Mouse (Mus musculus) CH12.LX (cell line): Measurements from ENCODE around the gene Spin1. TPM values are rescaled to one million over a fixed set of nuclear protein-coding genes. Genes with fewer than 3 reads are reported as not detected.
A peak's percentile ranks its signal among the peaks of the same experiment; 100 is the strongest.

Experiments used
- DNase-seq: peaks from one replicate; pipeline ENCODE4 v3.0.0-alpha.2; 2013; ENCODE audit errors: extremely low read depth
- H3K27ac ChIP-seq: 2 replicates; pipeline ENCODE4 v1.5.1; 2012; ENCODE audit warnings: low read depth, mild to moderate bottlenecking, control low read depth, moderate library complexity; ENCODE audit not compliant: insufficient read depth
- H3K27me3 ChIP-seq: replicated peaks from 2 replicates; pipeline ENCODE3; 2012; ENCODE audit warnings: inconsistent platforms
- H3K36me3 ChIP-seq, 2 experiments: replicated peaks in 1 of 2; 2 replicates each; pipeline versions ENCODE3 to v1.6.1; 2012; ENCODE audit warnings: inconsistent platforms in 1 of 2, low read length in 1 of 2, mild to moderate bottlenecking in 1 of 2, mixed read lengths in 1 of 2, moderate library complexity in 1 of 2; ENCODE audit not compliant: control insufficient read depth in 1 of 2, insufficient read depth in 1 of 2
- H3K4me1 ChIP-seq, 2 experiments: 2 replicates each; pipeline ENCODE4 v1.6.1; 2012; ENCODE audit warnings: inconsistent platforms in 1 of 2, moderate library complexity in 1 of 2; ENCODE audit not compliant: insufficient read depth in 2 of 2, control insufficient read depth in 1 of 2
- H3K4me2 ChIP-seq: 2 replicates; pipeline ENCODE4 v1.6.1; 2012; ENCODE audit warnings: low read depth, mild to moderate bottlenecking, control low read depth; ENCODE audit not compliant: poor library complexity, insufficient read depth, severe bottlenecking
- H3K4me3 ChIP-seq, 3 experiments: fragments of 150-350 bp in 1 of 3; sonication (generic) in 1 of 3; replicated peaks in 1 of 3; 2 replicates each; pipeline versions ENCODE3 to v1.5.1; 2011 to 2012; ENCODE audit warnings: low read depth in 2 of 3, low read length in 2 of 3, mild to moderate bottlenecking in 2 of 3, moderate library complexity in 2 of 3, control low read depth in 1 of 3, improper control_type of control experiment in 1 of 3, inconsistent platforms in 1 of 3, mixed read lengths in 1 of 3; ENCODE audit not compliant: poor library complexity in 1 of 3
- H3K79me2 ChIP-seq: replicated peaks from 2 replicates; pipeline ENCODE4 v1.6.1; 2012; ENCODE audit warnings: mild to moderate bottlenecking, moderate library complexity; ENCODE audit not compliant: control insufficient read depth, poor library complexity, insufficient read depth, severe bottlenecking; ENCODE audit errors: extremely low read depth
- H3K9ac ChIP-seq: 2 replicates; pipeline ENCODE4 v1.6.1; 2012; ENCODE audit warnings: low read depth, mild to moderate bottlenecking, control low read depth, moderate library complexity; ENCODE audit not compliant: insufficient read depth
- H3K9me3 ChIP-seq: replicated peaks from 2 replicates; pipeline ENCODE3; 2012; ENCODE audit warnings: low read length, inconsistent platforms, mixed read lengths
- BHLHE40 ChIP-seq: IDR thresholded peaks from 2 replicates; pipeline ENCODE4 v1.6.1; 2011; ENCODE audit warnings: mild to moderate bottlenecking, low read depth, low read length, improper control_type of control experiment
- CHD1 ChIP-seq: IDR thresholded peaks from 2 replicates; pipeline ENCODE4 v1.6.1; 2012; ENCODE audit warnings: low read depth, low read length, improper control_type of control experiment, inconsistent platforms
- CHD2 ChIP-seq: IDR thresholded peaks from 2 replicates; pipeline ENCODE4 v1.6.1; 2011; ENCODE audit warnings: low read length, improper control_type of control experiment
- CTCF ChIP-seq, 2 experiments: IDR thresholded peaks in 1 of 2; conservative IDR thresholded peaks in 1 of 2; 2 replicates each; pipeline ENCODE4 v1.5.1; 2011 to 2012; ENCODE audit warnings: low read depth in 2 of 2, low read length in 2 of 2, improper control_type of control experiment in 1 of 2, inconsistent platforms in 1 of 2, mild to moderate bottlenecking in 1 of 2, moderate library complexity in 1 of 2
- E2F4 ChIP-seq: IDR thresholded peaks from 2 replicates; pipeline ENCODE4 v1.6.1; 2011; ENCODE audit warnings: low read depth, low read length, improper control_type of control experiment; ENCODE audit not compliant: insufficient replicate concordance
- ELF1 ChIP-seq: IDR thresholded peaks from 2 replicates; pipeline ENCODE4 v1.6.1; 2014; ENCODE audit warnings: low read depth, mild to moderate bottlenecking, inconsistent platforms, low read length, improper control_type of control experiment
- HCFC1 ChIP-seq: IDR thresholded peaks from 2 replicates; pipeline ENCODE4 v1.6.1; 2012; ENCODE audit warnings: low read depth, mild to moderate bottlenecking, inconsistent platforms, low read length, improper control_type of control experiment
- IRF4 ChIP-seq: IDR thresholded peaks from 2 replicates; pipeline ENCODE4 v1.6.1; 2014; ENCODE audit warnings: low read depth, mild to moderate bottlenecking, inconsistent platforms, low read length, improper control_type of control experiment
- KAT2A ChIP-seq: IDR thresholded peaks from 2 replicates; pipeline ENCODE4 v1.6.1; 2012; ENCODE audit warnings: low read length, improper control_type of control experiment, inconsistent platforms; ENCODE audit not compliant: insufficient replicate concordance
- MAX ChIP-seq: IDR thresholded peaks from 2 replicates; pipeline ENCODE4 v1.6.1; 2011; ENCODE audit warnings: low read length, improper control_type of control experiment
- MYC ChIP-seq: IDR thresholded peaks from 2 replicates; pipeline ENCODE4 v1.6.1; 2011; ENCODE audit warnings: low read depth, mild to moderate bottlenecking, improper control_type of control experiment, low read length
- NELFE ChIP-seq: IDR thresholded peaks from 2 replicates; pipeline ENCODE4 v1.6.1; 2011; ENCODE audit warnings: low read depth, low read length, improper control_type of control experiment
- NRF1 ChIP-seq: IDR thresholded peaks from 2 replicates; pipeline ENCODE4 v1.6.1; 2014; ENCODE audit warnings: low read depth, mild to moderate bottlenecking, inconsistent platforms, low read length, improper control_type of control experiment, moderate library complexity
- PAX5 ChIP-seq: IDR thresholded peaks from 2 replicates; pipeline ENCODE4 v1.6.1; 2012; ENCODE audit warnings: low read length, inconsistent platforms, mixed read lengths
- POLR2A ChIP-seq: IDR thresholded peaks from 2 replicates; pipeline ENCODE4 v1.6.1; 2011; ENCODE audit warnings: low read depth, mild to moderate bottlenecking, improper control_type of control experiment, low read length
- POLR2AphosphoS2 ChIP-seq: IDR thresholded peaks from 2 replicates; pipeline ENCODE4 v1.6.1; 2011; ENCODE audit warnings: low read depth, low read length, improper control_type of control experiment
- RAD21 ChIP-seq: IDR thresholded peaks from 2 replicates; pipeline ENCODE4 v1.6.1; 2011; ENCODE audit warnings: low read depth, mild to moderate bottlenecking, low read length, improper control_type of control experiment, moderate library complexity
- RCOR1 ChIP-seq: conservative IDR thresholded peaks from 2 replicates; pipeline ENCODE4 v1.6.1; 2012; ENCODE audit warnings: low read depth, mild to moderate bottlenecking, inconsistent platforms, low read length, improper control_type of control experiment
- SIN3A ChIP-seq: IDR thresholded peaks from 2 replicates; pipeline ENCODE4 v1.6.1; 2012; ENCODE audit warnings: low read length, improper control_type of control experiment, inconsistent platforms
- SMC3 ChIP-seq: IDR thresholded peaks from 2 replicates; pipeline ENCODE4 v1.6.1; 2011; ENCODE audit warnings: low read depth, low read length, improper control_type of control experiment
- TBP ChIP-seq: conservative IDR thresholded peaks from 2 replicates; pipeline ENCODE4 v1.6.1; 2011; ENCODE audit warnings: low read depth, low read length, improper control_type of control experiment
- TCF12 ChIP-seq: IDR thresholded peaks from 2 replicates; pipeline ENCODE4 v1.6.1; 2014; ENCODE audit warnings: low read depth, mild to moderate bottlenecking, inconsistent platforms, low read length, improper control_type of control experiment
- UBTF ChIP-seq: IDR thresholded peaks from 2 replicates; pipeline ENCODE4 v1.6.1; 2012; ENCODE audit warnings: low read depth, mild to moderate bottlenecking, inconsistent platforms, low read length, improper control_type of control experiment, moderate library complexity
- USF2 ChIP-seq: conservative IDR thresholded peaks from 2 replicates; pipeline ENCODE4 v1.6.1; 2011; ENCODE audit warnings: low read depth, low read length, improper control_type of control experiment
- ZMIZ1 ChIP-seq: IDR thresholded peaks from 2 replicates; pipeline ENCODE4 v1.6.1; 2012; ENCODE audit warnings: low read depth, mild to moderate bottlenecking, inconsistent platforms, low read length, improper control_type of control experiment
- ZNF384 ChIP-seq: IDR thresholded peaks from 2 replicates; pipeline ENCODE4 v1.6.1; 2012; ENCODE audit warnings: low read depth, low read length, improper control_type of control experiment, inconsistent platforms
- dilution Hi-C: fragments of 300-500 bp; cut with MboI; formaldehyde crosslinking; loops from 2 replicates; pipeline ENCODE4 v1.14.3; 2020; ENCODE audit warnings: low sequenced_read_pairs; ENCODE audit not compliant: extremely low pct_unique_long_range_greater_than_20kb, extremely low pct_ligation_motif_present
- in situ Hi-C: fragments of 300-500 bp; cut with MboI; formaldehyde crosslinking; loops from 3 replicates; pipeline ENCODE4 v1.14.3; 2019; ENCODE audit warnings: low sequenced_read_pairs, low pct_ligation_motif_present, low pct_unique_long_range_greater_than_20kb, mixed read lengths
- polyA plus RNA-seq: library from polyadenylated mRNA; unstranded; fragments of >175 nt; gene quantifications from 2 replicates; pipeline ENCODE4 v1.2.1, GENCODE M21; 2012; ENCODE audit warnings: low read depth; ENCODE audit not compliant: insufficient read length
- total RNA-seq, 2 experiments: library from RNA; depleted of rRNA; stranded (reverse); fragments of 300-350 nt in 1 of 2; fragments of >200 nt in 1 of 2; gene quantifications; 2 replicates each; pipeline ENCODE4 v1.2.3; 2012 to 2014

Gene Spin1
- total and polyA plus RNA-seq, 3 experiments = 15.2 to 37.8 (median 25.4) TPM

GRCm38 (mm10) chr13:51172601-51173000 is 71.9 kb downstream of the Spin1 start:
- no peak overlapping the region for H3K27ac ChIP-seq
- peaks cover 15% of the 10 kb centered on the region for H3K27me3 ChIP-seq
- no peak overlapping the region for H3K9ac ChIP-seq
- no peaks in the 10 kb centered on the region for H3K79me2 ChIP-seq
- no peak for DNase-seq
- no peak overlapping the region for H3K4me3 ChIP-seq
- H3K9me3 ChIP-seq = peaks cover 5% of the 10 kb centered on the region
- peaks cover 4 to 7% of the 10 kb centered on the region in 2 experiments; a peak in 2 of 4 replicates for H3K4me1 ChIP-seq
- dilution Hi-C loops = no loop called here
- H3K36me3 ChIP-seq = no peaks in the 10 kb centered on the region
- no peak for TF ChIP-seq PAX5
- no peak for TF ChIP-seq SIN3A
- no peak for TF ChIP-seq NRF1
- TF ChIP-seq ELF1 = no peak
- TF ChIP-seq KAT2A = no peak
- TF ChIP-seq RCOR1 = no peak
- TF ChIP-seq TBP = no peak
- TF ChIP-seq TCF12 = no peak
- no peak for TF ChIP-seq BHLHE40
- no peak for TF ChIP-seq MYC
- in situ Hi-C loops = loop anchor here (10.0 kb wide), 1 partner anchor 148 kb away; no protein-coding TSS in a partner anchor
- no peak overlapping the region for H3K4me2 ChIP-seq

GRCm38 (mm10) chr13:51178932-51179331 is 78.3 kb downstream of the Spin1 start:
- no peak overlapping the region for H3K9ac ChIP-seq
- TF ChIP-seq POLR2AphosphoS2 = no peak
- no peak; the same call in none of the 2 replicates for TF ChIP-seq RAD21
- no peak for TF ChIP-seq BHLHE40
- no peak for TF ChIP-seq POLR2A
- no peak for TF ChIP-seq NELFE
- peak; percentile 39 for TF ChIP-seq SMC3
- TF ChIP-seq RCOR1 = no peak
- no peak for TF ChIP-seq ZNF384
- no peak for TF ChIP-seq ZMIZ1
- TF ChIP-seq HCFC1 = no peak
- no peak for TF ChIP-seq IRF4
- no peak for TF ChIP-seq TBP
- TF ChIP-seq CHD1 = no peak
- no peak for TF ChIP-seq SIN3A
- TF ChIP-seq UBTF = no peak
- TF ChIP-seq MAX = no peak
- no peak for TF ChIP-seq MYC
- TF ChIP-seq USF2 = no peak
- TF ChIP-seq CHD2 = no peak
- TF ChIP-seq CTCF (conservative IDR thresholded peaks at IDR 0.05 in 1 of 2, IDR thresholded peaks at IDR 0.05 in 1 of 2; ENCODE audit: low read depth in 2 of 2, low read length in 2 of 2) = peak in 1 of 2 experiments; percentile 40; a peak in 2 of 4 replicates
- TF ChIP-seq NRF1 = peak; percentile 39; the same call in 1 of the 2 replicates
- no peak for TF ChIP-seq E2F4
- H3K9me3 ChIP-seq = no peaks in the 10 kb centered on the region
- H3K27me3 ChIP-seq = no peaks in the 10 kb centered on the region
- H3K4me1 ChIP-seq = 0 out of 4 replicates have a peak, but pooled peaks cover 0 to 2% of the 10 kb centered on the region in 2 experiments
- DNase-seq = no peak
- no peak overlapping the region for H3K27ac ChIP-seq
- dilution Hi-C loops = no loop called here
- H3K4me2 ChIP-seq = no peak overlapping the region
- no peaks in the 10 kb centered on the region for H3K36me3 ChIP-seq
- H3K4me3 ChIP-seq = no peak overlapping the region
- in situ Hi-C loops = loop anchor here (10.0 to 25.0 kb wide), 2 partner anchors 154 to 433 kb away; no protein-coding TSS in a partner anchor
- H3K79me2 ChIP-seq = no peaks in the 10 kb centered on the region
